Mouse (Mus musculus) neural tube, embryonic 15.5 days (tissue): ENCODE data around the gene Nr1d1. TPM values are rescaled to one million over a fixed set of nuclear protein-coding genes. Genes with fewer than 3 reads are reported as not detected.
"Not testable (repeated sequence)": the region's sequence is repeated elsewhere in the genome, so short reads cannot be mapped to it uniquely, and the experiment has no call there.

Source experiments
- ATAC-seq: fragments of 200-750 bp; cut with Nextera tagmentation; 2 replicates; pipeline ENCODE4 v1.8.0; 2017; ENCODE audit warnings: mild to moderate bottlenecking, moderate TSS enrichment, moderate library complexity; ENCODE audit not compliant: low FRiP score
- H3K27ac ChIP-seq: fragments of 300-500 bp; sonication (generic); replicated peaks from 2 replicates; pipeline ENCODE4 v1.5.1; 2015; ENCODE audit warnings: mild to moderate bottlenecking, inconsistent platforms
- H3K27me3 ChIP-seq: fragments of 300-500 bp; sonication (generic); replicated peaks from 2 replicates; pipeline ENCODE4 v1.6.1; 2015; ENCODE audit warnings: inconsistent platforms
- H3K36me3 ChIP-seq: fragments of 300-500 bp; sonication (generic); 2 replicates; pipeline ENCODE4 v1.6.1; 2015; ENCODE audit warnings: inconsistent platforms
- H3K4me1 ChIP-seq: fragments of 300-500 bp; sonication (generic); 2 replicates; pipeline ENCODE4 v1.6.1; 2015; ENCODE audit warnings: inconsistent platforms
- H3K4me2 ChIP-seq: fragments of 300-500 bp; sonication (generic); 2 replicates; pipeline ENCODE4 v1.6.1; 2015; ENCODE audit warnings: inconsistent platforms, mild to moderate bottlenecking, moderate library complexity
- H3K4me3 ChIP-seq: fragments of 300-500 bp; sonication (generic); replicated peaks from 2 replicates; pipeline ENCODE4 v1.5.1; 2015; ENCODE audit warnings: mild to moderate bottlenecking, inconsistent platforms
- H3K9ac ChIP-seq: fragments of 300-500 bp; sonication (generic); replicated peaks from 2 replicates; pipeline ENCODE4 v1.6.1; 2015; ENCODE audit warnings: mild to moderate bottlenecking, inconsistent platforms
- H3K9me3 ChIP-seq: fragments of 300-500 bp; sonication (generic); replicated peaks from 2 replicates; pipeline ENCODE4 v1.6.1; 2016; ENCODE audit warnings: inconsistent platforms
- WGBS: fragments of 180-500 bp; shearing (Covaris S2); methylation state at CpG from one replicate; pipeline ENCODE4 v1.1.7; 2015; ENCODE audit warnings: mixed read lengths; 5-methylcytosine and 5-hydroxymethylcytosine counted together
- polyA plus RNA-seq: library from polyadenylated mRNA; unstranded; fragments of >200 nt; fragmentation: Nextera tagmentation; extraction: Ambion mirVana; gene quantifications from 2 replicates; pipeline ENCODE4 v1.2.1, GENCODE M21; 2015

The Nr1d1 gene
- polyA plus RNA-seq, 1 experiment from 2014 or later: 4.0 TPM

DNA sequence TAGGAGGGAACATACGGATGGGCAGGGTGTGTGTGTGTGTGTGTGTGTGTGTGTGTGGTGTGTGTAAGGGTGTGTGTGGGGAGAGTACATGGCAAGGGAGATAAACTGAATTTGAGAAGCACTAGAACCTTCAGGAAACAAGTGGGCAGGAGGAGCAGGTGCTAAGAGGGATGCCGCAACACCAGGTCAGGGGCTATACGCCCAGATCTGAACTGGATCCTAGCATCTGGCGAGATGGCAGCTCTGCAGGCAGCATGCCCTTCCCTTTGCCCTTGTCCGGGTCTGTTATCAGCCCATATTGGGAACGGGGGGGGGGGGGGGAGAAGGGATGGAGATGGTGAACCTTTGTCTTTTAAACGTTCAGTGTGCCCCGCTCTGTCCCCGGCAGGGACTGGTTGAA, 36.2 kb downstream of the Nr1d1 start:
- Histone ChIP-seq H3K9me3 (no peaks in the 10 kb centered on the region), H3K4me2 (0 out of 2 replicates have a peak overlapping the region, but pooled peaks have one; percentile 11), H3K27ac (peak overlapping the region; percentile 99; the same call in 1 of the 2 replicates), H3K4me1 (peaks cover 44% of the 10 kb centered on the region), H3K27me3 (no peaks in the 10 kb centered on the region), H3K9ac (no peak overlapping the region), H3K36me3 (no peaks in the 10 kb centered on the region), H3K4me3 (no peak overlapping the region)
- WGBS: 65% methylated on average over 9 of the region's 9 CpGs
- ATAC-seq: no peak

DNA sequence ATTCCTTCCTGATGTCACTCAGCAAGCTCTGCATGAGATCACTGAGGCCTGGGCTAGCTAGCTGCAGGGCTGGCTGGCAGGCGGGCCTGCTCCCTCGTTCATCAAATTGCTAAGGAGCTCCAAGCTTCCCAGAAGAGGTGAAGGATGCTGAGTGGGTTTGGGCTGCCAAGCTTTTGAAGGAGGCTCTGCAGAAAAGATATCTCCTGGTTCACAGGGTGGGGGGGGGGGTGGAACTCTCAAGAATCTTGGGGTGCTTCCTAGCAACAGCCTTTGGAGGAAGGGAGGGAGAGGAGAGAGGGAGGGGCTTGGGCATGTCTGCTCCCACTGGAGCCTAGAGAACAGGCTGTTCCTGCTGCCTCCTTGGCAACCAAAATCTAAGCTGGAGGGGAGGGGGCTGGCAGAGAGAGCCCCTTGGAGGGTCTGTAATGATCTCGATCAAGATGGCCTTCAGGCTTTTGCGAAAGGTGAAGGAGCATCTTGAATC, 36.7 kb downstream of the Nr1d1 start:
- Histone ChIP-seq H3K27me3 (no peaks in the 10 kb centered on the region), H3K9ac (no peak overlapping the region), H3K4me2 (0 out of 2 replicates have a peak overlapping the region, but pooled peaks have one; percentile 11), H3K4me3 (no peak overlapping the region), H3K4me1 (peaks cover 40% of the 10 kb centered on the region), H3K9me3 (no peaks in the 10 kb centered on the region), H3K36me3 (no peaks in the 10 kb centered on the region), H3K27ac (peak overlapping the region; percentile 99)
- WGBS: 23% methylated on average over 4 of the region's 4 CpGs
- no peak for ATAC-seq

DNA sequence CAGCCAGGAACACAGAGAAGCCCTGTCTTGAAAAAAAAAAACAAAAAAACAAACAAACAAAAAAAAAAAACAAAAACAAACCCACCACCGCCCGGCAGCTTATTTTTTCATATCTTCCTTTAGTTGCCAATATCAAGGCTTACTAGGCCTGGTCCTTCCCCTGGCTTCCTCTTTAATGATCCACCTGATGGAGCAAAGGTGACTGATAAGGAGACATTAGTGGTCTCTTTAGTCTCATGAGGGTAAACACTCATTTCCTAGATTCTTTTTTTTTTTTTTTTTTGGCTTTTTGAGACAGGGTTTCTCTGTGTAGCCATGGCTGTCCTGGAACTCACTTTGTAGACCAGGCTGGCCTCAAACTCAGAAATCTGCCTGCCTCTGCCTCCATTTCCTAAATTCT, 37.9 kb downstream of the Nr1d1 start:
- WGBS: 92% methylated on average over 2 of the region's 2 CpGs
- not testable (repeated sequence) for H3K9ac ChIP-seq

DNA sequence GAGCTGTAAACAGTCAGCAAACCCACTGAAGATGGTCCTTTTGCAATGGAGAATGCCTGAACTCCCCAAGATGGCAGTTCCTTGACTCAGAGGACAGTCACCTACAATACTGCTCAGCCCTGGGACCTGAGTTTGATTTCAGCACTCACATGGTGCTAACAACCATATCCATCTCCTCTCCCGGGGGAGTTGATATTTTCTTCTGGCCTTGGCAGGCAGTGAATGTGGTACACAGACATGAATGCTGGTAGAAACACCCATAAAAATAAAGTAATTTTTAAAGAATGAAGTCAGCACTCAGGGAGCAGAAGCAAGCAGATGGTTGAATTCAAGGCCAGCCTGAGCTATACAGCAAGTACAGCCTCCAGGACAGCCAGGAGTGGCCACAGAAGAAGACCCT, 39.0 kb downstream of the Nr1d1 start:
- no peak for ATAC-seq
- 78% methylated on average over 1 of the region's 1 CpGs for WGBS

More for the DNA sequence above, 37.9 kb downstream of the Nr1d1 start:
- not testable (repeated sequence) for H3K4me3 ChIP-seq, H3K27me3 ChIP-seq, ATAC-seq, H3K27ac ChIP-seq, H3K9me3 ChIP-seq, H3K4me2 ChIP-seq, H3K36me3 ChIP-seq
- peaks cover 32% of the 10 kb centered on the region for H3K4me1 ChIP-seq

DNA sequence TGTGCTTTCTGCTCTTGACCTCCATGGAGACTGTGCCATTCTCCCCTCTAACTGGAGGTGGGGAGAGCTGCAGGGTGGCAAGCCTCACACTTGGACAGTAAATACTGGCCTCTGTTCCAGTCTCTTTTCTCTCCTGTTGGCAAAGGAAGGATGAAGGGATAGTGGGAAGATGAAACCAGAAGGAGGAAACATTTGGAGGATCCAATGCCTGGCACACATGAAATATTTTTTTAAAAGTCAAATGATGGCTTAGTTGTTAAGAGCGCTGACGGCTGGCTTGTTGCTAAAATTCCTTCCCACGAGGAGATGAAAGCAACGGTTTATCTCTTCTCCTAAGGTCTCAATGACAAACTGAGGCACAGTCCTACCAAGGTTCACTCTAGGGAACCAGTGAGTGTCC, 40.0 kb downstream of the Nr1d1 start:
- H3K36me3 ChIP-seq: no peaks in the 10 kb centered on the region
- H3K9me3 ChIP-seq: no peaks in the 10 kb centered on the region
- H3K4me3 ChIP-seq: no peak overlapping the region
- no peak for ATAC-seq
- peaks cover 24% of the 10 kb centered on the region for H3K4me1 ChIP-seq
- 97% methylated on average over 4 of the region's 4 CpGs for WGBS
- H3K27ac ChIP-seq: no peak overlapping the region
- no peaks in the 10 kb centered on the region for H3K27me3 ChIP-seq
- no peak overlapping the region for H3K4me2 ChIP-seq
- no peak overlapping the region for H3K9ac ChIP-seq

More for the DNA sequence above, 39.0 kb downstream of the Nr1d1 start:
- no peak overlapping the region for H3K27ac ChIP-seq
- H3K9ac ChIP-seq: no peak overlapping the region
- H3K4me1 ChIP-seq: peaks cover 33% of the 10 kb centered on the region
- no peak overlapping the region for H3K4me2 ChIP-seq
- H3K9me3 ChIP-seq: no peaks in the 10 kb centered on the region
- H3K36me3 ChIP-seq: no peaks in the 10 kb centered on the region
- no peaks in the 10 kb centered on the region for H3K27me3 ChIP-seq
- no peak overlapping the region for H3K4me3 ChIP-seq

DNA sequence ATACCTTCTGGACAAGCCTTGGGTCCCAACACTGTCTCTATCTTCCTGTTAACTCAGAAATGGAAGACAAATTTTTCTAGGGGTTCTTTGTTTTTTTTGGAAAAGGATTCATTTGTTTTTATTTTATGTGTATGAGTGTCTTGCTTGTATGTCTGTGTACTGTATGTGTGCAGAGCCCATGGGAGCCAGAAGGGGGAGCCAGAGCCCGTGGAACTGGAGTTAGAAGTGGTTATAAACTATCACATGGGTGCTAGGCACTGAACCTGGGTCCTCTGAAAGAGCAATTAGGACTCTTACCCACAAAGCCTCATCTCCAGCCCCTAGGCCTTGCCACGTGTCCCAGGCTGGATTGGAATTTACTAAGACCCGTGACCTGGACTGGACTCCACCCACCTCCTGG, 41.1 kb downstream of the Nr1d1 start:
- no peak overlapping the region for H3K4me3 ChIP-seq
- no peaks in the 10 kb centered on the region for H3K36me3 ChIP-seq
- H3K4me2 ChIP-seq: no peak overlapping the region
- no peak for ATAC-seq
- H3K9ac ChIP-seq: no peak overlapping the region
- no peak overlapping the region for H3K27ac ChIP-seq
- H3K4me1 ChIP-seq: peaks cover 20% of the 10 kb centered on the region
- 82% methylated on average over 3 of the region's 3 CpGs for WGBS
- H3K9me3 ChIP-seq: no peaks in the 10 kb centered on the region
- no peaks in the 10 kb centered on the region for H3K27me3 ChIP-seq

DNA sequence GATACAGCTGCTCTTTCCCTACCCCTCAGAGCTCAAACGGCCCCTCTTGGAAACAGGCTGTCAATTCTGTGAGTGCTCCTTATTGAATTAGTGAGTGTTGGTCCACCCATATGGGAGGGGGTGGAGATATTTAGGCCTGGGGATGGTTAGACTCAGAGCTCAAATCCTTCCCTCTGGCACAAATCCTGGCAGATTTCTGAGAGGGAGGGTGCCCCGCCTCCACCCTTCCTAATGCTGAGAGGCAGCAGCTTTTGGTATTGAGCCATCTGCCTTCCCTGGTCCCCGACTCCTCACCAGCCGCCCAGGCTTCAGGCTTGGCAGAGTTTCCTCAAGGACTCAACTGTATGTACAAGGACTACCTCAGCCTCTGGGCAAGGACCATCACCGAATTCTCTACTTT, 44.0 kb downstream of the Nr1d1 start:
- no peak overlapping the region for H3K4me3 ChIP-seq
- peaks cover 16% of the 10 kb centered on the region for H3K36me3 ChIP-seq
- H3K9ac ChIP-seq: no peak overlapping the region
- no peak for ATAC-seq
- WGBS: 53% methylated on average over 5 of the region's 5 CpGs
- no peak overlapping the region for H3K27ac ChIP-seq
- H3K27me3 ChIP-seq: no peaks in the 10 kb centered on the region
- H3K9me3 ChIP-seq: no peaks in the 10 kb centered on the region
- peaks cover 17% of the 10 kb centered on the region for H3K4me1 ChIP-seq
- no peak overlapping the region for H3K4me2 ChIP-seq

DNA sequence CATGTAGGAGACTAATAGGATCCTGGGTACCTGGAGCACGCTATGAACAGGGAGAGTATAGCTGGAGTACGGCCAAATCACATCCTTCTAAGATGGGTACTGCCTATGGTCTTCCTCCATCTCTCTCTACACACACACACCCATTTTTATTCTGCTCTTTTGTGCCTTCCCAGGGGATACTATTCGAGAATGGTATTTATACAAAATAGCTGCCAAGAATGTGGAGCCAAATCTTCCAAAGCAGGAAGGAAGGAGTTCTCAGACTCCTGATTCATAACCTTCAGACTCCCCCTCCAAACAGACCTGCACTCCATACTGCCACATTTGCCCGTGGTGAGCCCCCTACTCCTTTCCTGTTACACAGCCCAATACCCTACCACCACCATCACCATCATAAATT, 44.4 kb downstream of the Nr1d1 start:
- no peaks in the 10 kb centered on the region for H3K9me3 ChIP-seq
- H3K4me2 ChIP-seq: no peak overlapping the region
- no peak overlapping the region for H3K9ac ChIP-seq
- WGBS: 59% methylated on average over 4 of the region's 4 CpGs
- no peak for ATAC-seq
- H3K36me3 ChIP-seq: peaks cover 20% of the 10 kb centered on the region
- H3K4me1 ChIP-seq: peaks cover 17% of the 10 kb centered on the region
- H3K27me3 ChIP-seq: no peaks in the 10 kb centered on the region
- H3K4me3 ChIP-seq: no peak overlapping the region
- no peak overlapping the region for H3K27ac ChIP-seq

DNA sequence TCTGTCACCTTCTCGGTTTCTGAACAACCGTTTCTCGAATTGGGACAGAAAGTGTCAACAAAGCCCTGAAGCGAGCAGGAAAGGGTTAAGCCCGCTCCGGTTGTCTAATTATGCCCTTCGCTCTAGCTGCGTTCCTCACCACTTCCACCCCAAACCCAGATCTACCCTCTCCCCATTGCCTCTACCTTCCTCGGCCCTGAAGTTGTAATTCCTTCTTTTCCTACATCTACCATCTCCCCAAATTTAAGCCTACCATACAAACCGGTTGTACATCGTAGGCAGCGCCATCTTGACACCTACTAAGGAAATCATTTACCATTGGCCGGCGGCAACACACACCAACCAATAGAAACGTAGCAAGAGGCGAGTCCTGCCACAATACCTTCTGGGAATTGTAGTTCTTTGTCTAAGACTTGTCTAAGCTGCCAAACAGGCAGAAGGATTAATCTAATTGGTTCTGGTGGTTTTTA, 46.0 kb downstream of the Nr1d1 start, which contains the start of gene Med24:
Med24 (minus strand) TSS at position 317 of the 470 bp plus-strand sequence.
- peak within 1 kb of the TSS; percentile 71 for H3K4me3 ChIP-seq
- no peaks in the 10 kb centered on the region for H3K9me3 ChIP-seq
- ATAC-seq: peak; percentile 93
- H3K36me3 ChIP-seq: peaks cover 34% of the 10 kb centered on the region
- H3K9ac ChIP-seq: peak within 1 kb of the TSS; percentile 64
- peak within 1 kb of the TSS; percentile 78 for H3K4me2 ChIP-seq
- peak within 1 kb of the TSS; percentile 87 for H3K27ac ChIP-seq
- WGBS: 0% methylated on average over 16 of the region's 16 CpGs
- peaks cover 17% of the 10 kb centered on the region for H3K4me1 ChIP-seq
- no peaks in the 10 kb centered on the region for H3K27me3 ChIP-seq

DNA sequence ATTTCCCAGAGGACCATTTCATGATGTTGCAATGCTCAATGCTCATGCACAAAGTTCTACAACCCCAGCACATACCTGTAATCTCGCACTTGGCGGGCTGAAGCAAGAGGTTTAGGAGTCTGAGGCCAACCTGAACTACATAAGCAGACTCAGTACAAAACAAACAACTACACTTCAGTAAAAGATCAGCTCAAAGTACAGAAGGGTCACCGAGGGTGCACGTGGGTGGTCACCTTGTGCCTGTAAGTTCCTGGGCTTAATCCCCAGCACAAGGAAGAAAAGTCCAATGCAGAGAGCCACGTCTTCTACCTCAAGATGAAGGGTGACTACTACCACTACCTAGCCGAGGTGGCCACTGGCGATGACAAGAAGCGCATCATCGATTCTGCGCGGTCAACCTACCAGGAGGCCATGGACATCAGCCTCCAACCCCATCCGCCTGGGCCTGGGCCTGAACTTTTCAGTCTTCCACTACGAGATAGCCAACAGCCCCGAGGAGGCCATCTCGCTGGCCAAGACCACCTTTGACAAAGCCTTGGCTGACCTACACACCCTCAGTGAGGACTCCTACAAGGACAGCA, 49.1 kb downstream of the Nr1d1 start:
- Histone ChIP-seq H3K4me1 (peaks cover 20% of the 10 kb centered on the region), H3K36me3 (peaks cover 34% of the 10 kb centered on the region), H3K9me3 (no peaks in the 10 kb centered on the region), H3K4me3 (no peak overlapping the region), H3K27me3 (no peaks in the 10 kb centered on the region), H3K9ac (no peak overlapping the region), H3K4me2 (no peak overlapping the region), H3K27ac (no peak overlapping the region)
- ATAC-seq: no peak
- WGBS: 96% methylated on average over 15 of the region's 15 CpGs

DNA sequence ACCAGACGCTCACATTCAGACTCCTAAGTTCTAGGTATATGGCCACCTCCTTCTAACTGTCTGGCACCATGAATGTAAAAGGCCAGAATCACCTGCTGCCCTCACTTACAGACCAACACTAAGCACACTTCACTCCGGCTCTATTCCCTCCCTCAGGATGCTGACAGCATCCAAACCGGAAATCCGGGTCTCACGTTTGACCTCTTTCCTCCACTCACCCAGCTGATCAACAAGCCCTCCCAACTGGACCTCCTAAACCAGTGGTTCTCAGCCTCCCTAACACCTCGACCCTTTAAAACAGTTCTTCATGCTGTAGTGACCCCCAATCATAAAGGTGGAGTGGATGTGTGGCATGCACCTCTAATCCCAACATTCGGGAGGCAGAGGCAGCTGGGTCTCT, 52.0 kb downstream of the Nr1d1 start:
- H3K9ac ChIP-seq: no peak overlapping the region
- no peak overlapping the region for H3K4me3 ChIP-seq
- WGBS: 84% methylated on average over 7 of the region's 7 CpGs
- H3K36me3 ChIP-seq: peaks cover 38% of the 10 kb centered on the region
- H3K27ac ChIP-seq: no peak overlapping the region
- H3K4me1 ChIP-seq: peaks cover 13% of the 10 kb centered on the region
- H3K9me3 ChIP-seq: no peaks in the 10 kb centered on the region
- no peak for ATAC-seq
- H3K27me3 ChIP-seq: no peaks in the 10 kb centered on the region
- no peak overlapping the region for H3K4me2 ChIP-seq

DNA sequence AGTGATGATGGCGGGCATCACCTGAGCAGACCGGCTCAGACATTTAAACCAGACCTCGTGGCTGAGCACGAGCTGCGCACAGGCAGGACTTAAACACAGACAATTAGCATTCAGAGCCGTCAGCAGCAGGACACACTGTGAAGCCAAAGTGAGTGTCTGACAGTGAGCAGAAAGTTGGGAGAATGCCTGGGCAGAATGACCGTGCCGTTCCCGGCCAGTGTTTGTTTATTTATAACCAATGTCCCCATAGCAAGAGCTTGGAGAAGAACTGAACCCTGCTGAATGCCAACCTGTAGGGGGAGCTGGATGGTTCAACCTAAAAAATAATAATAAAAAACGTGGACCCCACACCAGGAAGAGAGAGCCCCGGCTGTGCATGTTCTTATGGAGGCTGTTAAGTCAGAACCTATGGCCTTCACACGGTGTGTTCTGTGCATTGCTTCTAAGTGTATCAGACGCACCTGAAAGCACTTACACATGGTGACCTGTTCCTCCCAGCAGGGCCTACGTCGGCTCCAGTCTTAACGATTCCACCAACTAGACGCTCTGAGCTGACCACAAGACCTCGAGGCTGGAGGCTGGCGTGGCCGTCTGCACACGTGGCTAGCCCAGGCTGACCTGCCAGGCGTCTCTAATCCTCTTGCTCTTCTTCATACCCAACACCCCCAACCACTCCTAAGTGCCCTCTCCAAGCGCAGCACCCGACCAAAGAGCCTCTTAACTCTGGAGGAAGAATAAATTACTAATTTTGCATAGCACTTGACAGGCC, 53.5 kb downstream of the Nr1d1 start:
- no peaks in the 10 kb centered on the region for H3K9me3 ChIP-seq
- H3K27me3 ChIP-seq: no peaks in the 10 kb centered on the region
- peaks cover 34% of the 10 kb centered on the region for H3K36me3 ChIP-seq
- WGBS: 70% methylated on average over 24 of the region's 24 CpGs
- no peak overlapping the region for H3K9ac ChIP-seq
- no peak for ATAC-seq
- 0 out of 2 replicates have a peak overlapping the region, but pooled peaks have one; percentile 38 for H3K27ac ChIP-seq
- no peak overlapping the region for H3K4me3 ChIP-seq
- no peak overlapping the region for H3K4me2 ChIP-seq
- H3K4me1 ChIP-seq: peaks cover 16% of the 10 kb centered on the region
